Mouse (Mus musculus) G1E (cell line): Measurements from ENCODE around the gene Cyp2s1. TPM values are rescaled to one million over a fixed set of nuclear protein-coding genes. Genes with fewer than 3 reads are reported as not detected.

Experiments used
- ATAC-seq: 2 replicates; pipeline ENCODE4 v1.8.0; 2016; ENCODE audit warnings: mild to moderate bottlenecking; ENCODE audit not compliant: insufficient number of reproducible peaks, poor library complexity, low FRiP score, severe bottlenecking; ENCODE audit errors: extremely low read depth
- DNase-seq: peaks from one replicate; pipeline ENCODE4 v3.0.0; 2012; ENCODE audit warnings: low spot score
- H3K27me3 ChIP-seq: 2 replicates; pipeline ENCODE4 v1.6.1; 2012; ENCODE audit warnings: mild to moderate bottlenecking, low read length, inconsistent platforms; ENCODE audit not compliant: insufficient read depth
- H3K36me3 ChIP-seq: replicated peaks from 2 replicates; pipeline ENCODE3; 2012; ENCODE audit warnings: mild to moderate bottlenecking, inconsistent platforms
- H3K4me1 ChIP-seq: 2 replicates; pipeline ENCODE4 v1.6.1; 2012; ENCODE audit warnings: low read depth, low read length, inconsistent platforms, mixed read lengths; ENCODE audit not compliant: insufficient read depth
- H3K4me3 ChIP-seq: 2 replicates; pipeline ENCODE4 v1.5.1; 2012; ENCODE audit warnings: low read depth, mild to moderate bottlenecking, inconsistent platforms, low read length, moderate library complexity, mixed read lengths
- H3K9me3 ChIP-seq: replicated peaks from 2 replicates; pipeline ENCODE4 v1.6.1; 2012; ENCODE audit warnings: inconsistent platforms
- CTCF ChIP-seq: IDR thresholded peaks from 2 replicates; pipeline ENCODE4 v1.5.1; 2012; ENCODE audit warnings: low read depth, low read length, inconsistent platforms, mixed read lengths
- GATA1 ChIP-seq: IDR thresholded peaks from 2 replicates; pipeline ENCODE4 v1.6.1; 2012; ENCODE audit warnings: borderline replicate concordance, low read length, inconsistent platforms, mixed read lengths
- GATA2 ChIP-seq: IDR thresholded peaks from 2 replicates; pipeline ENCODE4 v1.6.1; 2012; ENCODE audit warnings: low read depth, low read length, inconsistent platforms, borderline replicate concordance
- POLR2AphosphoS5 ChIP-seq: IDR thresholded peaks from 2 replicates; pipeline ENCODE4 v1.6.1; 2012; ENCODE audit warnings: low read depth, low read length, inconsistent platforms; ENCODE audit not compliant: insufficient replicate concordance
- TAL1 ChIP-seq: conservative IDR thresholded peaks from 2 replicates; pipeline ENCODE4 v1.6.1; 2012; ENCODE audit warnings: low read depth, low read length, inconsistent platforms, mixed read lengths
- polyA plus RNA-seq: library from polyadenylated mRNA; stranded (reverse); fragments of >175 nt; gene quantifications from 2 replicates; pipeline ENCODE4 v1.2.3, GENCODE M21; 2012
- total RNA-seq, 2 experiments: library from RNA; stranded (forward) in 1 of 2; stranded (reverse) in 1 of 2; fragments of 200-1000 nt in 1 of 2; fragments of >200 nt in 1 of 2; fragmentation: Nextera tagmentation in 1 of 2; gene quantifications; 2 replicates each; pipeline ENCODE4 v1.2.3; 2014 to 2017

The Cyp2s1 gene
- total and polyA plus RNA-seq, 3 experiments = 0.11 TPM; not detected in 2

- no peak for TF ChIP-seq GATA1
- no peak for TF ChIP-seq POLR2AphosphoS5
- no peak for TF ChIP-seq TAL1
- TF ChIP-seq CTCF = no peak
- no peak for TF ChIP-seq GATA2
- no peak for ATAC-seq
- no peak for DNase-seq
- no peaks in the 10 kb centered on the region for H3K36me3 ChIP-seq
- H3K9me3 ChIP-seq = no peaks in the 10 kb centered on the region
- no peak overlapping the region for H3K4me3 ChIP-seq
- no peaks in the 10 kb centered on the region for H3K4me1 ChIP-seq
- H3K27me3 ChIP-seq = no peaks in the 10 kb centered on the region
These were observed 31.7 kb upstream of the Cyp2s1 start for GRCm38 (mm10) chr7:25848444-25848812.

- Histone ChIP-seq H3K4me3 (no peak overlapping the region), H3K9me3 (no peaks in the 10 kb centered on the region), H3K4me1 (no peaks in the 10 kb centered on the region), H3K27me3 (no peaks in the 10 kb centered on the region), H3K36me3 (no peaks in the 10 kb centered on the region)
- no peak for TF ChIP-seq GATA1
- TF ChIP-seq TAL1 = no peak
- TF ChIP-seq POLR2AphosphoS5 = no peak
- TF ChIP-seq GATA2 = no peak
- no peak for TF ChIP-seq CTCF
- no peak for DNase-seq
- no peak for ATAC-seq
These were observed 31.2 kb upstream of the Cyp2s1 start for GRCm38 (mm10) chr7:25847722-25848443.

GRCm38 (mm10) chr7:25844885-25845284 lies 28.2 kb upstream of the Cyp2s1 start:
- no peaks in the 10 kb centered on the region for H3K4me1 ChIP-seq
- no peaks in the 10 kb centered on the region for H3K27me3 ChIP-seq
- ATAC-seq = no peak
- no peak for TF ChIP-seq CTCF
- TF ChIP-seq GATA1 = no peak
- no peak for TF ChIP-seq TAL1
- no peak for TF ChIP-seq GATA2
- no peak for TF ChIP-seq POLR2AphosphoS5
- no peak overlapping the region for H3K4me3 ChIP-seq
- H3K36me3 ChIP-seq = no peaks in the 10 kb centered on the region
- H3K9me3 ChIP-seq = no peaks in the 10 kb centered on the region
- DNase-seq = no peak

- ATAC-seq = no peak
- no peak for TF ChIP-seq GATA1
- TF ChIP-seq GATA2 = no peak
- no peak for TF ChIP-seq TAL1
- TF ChIP-seq POLR2AphosphoS5 = no peak
- no peak for TF ChIP-seq CTCF
- Histone ChIP-seq H3K4me1 (no peaks in the 10 kb centered on the region), H3K4me3 (no peak overlapping the region), H3K27me3 (no peaks in the 10 kb centered on the region), H3K9me3 (no peaks in the 10 kb centered on the region), H3K36me3 (no peaks in the 10 kb centered on the region)
- no peak for DNase-seq
These were observed 27.7 kb upstream of the Cyp2s1 start for GRCm38 (mm10) chr7:25844423-25844822.

GRCm38 (mm10) chr7:25843492-25843891 lies 26.8 kb upstream of the Cyp2s1 start:
- TF ChIP-seq GATA1 = no peak
- no peak for TF ChIP-seq TAL1
- TF ChIP-seq GATA2 = no peak
- TF ChIP-seq CTCF = no peak
- no peak for TF ChIP-seq POLR2AphosphoS5

GRCm38 (mm10) chr7:25840908-25841307 lies 24.2 kb upstream of the Cyp2s1 start:
- no peaks in the 10 kb centered on the region for H3K9me3 ChIP-seq
- no peaks in the 10 kb centered on the region for H3K36me3 ChIP-seq
- H3K27me3 ChIP-seq = no peaks in the 10 kb centered on the region
- DNase-seq (no peak), ATAC-seq (no peak)
- H3K4me3 ChIP-seq = no peak overlapping the region
- TF ChIP-seq TAL1 (no peak), GATA1 (no peak), CTCF (no peak), POLR2AphosphoS5 (no peak), GATA2 (no peak)
- H3K4me1 ChIP-seq = no peaks in the 10 kb centered on the region

More at GRCm38 (mm10) chr7:25843492-25843891, 26.8 kb upstream of the Cyp2s1 start:
- Histone ChIP-seq H3K4me3 (no peak overlapping the region), H3K27me3 (no peaks in the 10 kb centered on the region), H3K36me3 (no peaks in the 10 kb centered on the region), H3K9me3 (no peaks in the 10 kb centered on the region), H3K4me1 (no peaks in the 10 kb centered on the region)
- no peak for DNase-seq
- no peak for ATAC-seq
